Mouse (Mus musculus) MEL (cell line): ENCODE results near the gene Rps15. TPM values are rescaled to one million over a fixed set of nuclear protein-coding genes. Genes with fewer than 3 reads are reported as not detected.

ENCODE experiments used
- DNase-seq: peaks from one replicate; pipeline ENCODE4 v3.0.0; 2011; ENCODE audit warnings: low read depth, low spot score
- H3K27ac ChIP-seq: 2 replicates; pipeline ENCODE4 v1.5.1; 2012; ENCODE audit warnings: low read depth, mild to moderate bottlenecking, control low read depth, low read length, moderate library complexity; ENCODE audit not compliant: control insufficient read depth
- H3K27me3 ChIP-seq, 2 experiments: fragments of 150-350 bp in 1 of 2; sonication (generic) in 1 of 2; 2 replicates each; pipeline ENCODE4 v1.6.1; 2012; ENCODE audit warnings: low read length in 2 of 2, mild to moderate bottlenecking in 2 of 2, improper control_type of control experiment in 1 of 2, moderate library complexity in 1 of 2; ENCODE audit not compliant: insufficient read depth in 2 of 2, control insufficient read depth in 1 of 2
- H3K36me3 ChIP-seq, 2 experiments: 2 replicates each; pipeline ENCODE4 v1.6.1; 2012 to 2014; ENCODE audit warnings: low read length in 2 of 2, improper control_type of control experiment in 1 of 2, inconsistent platforms in 1 of 2, mild to moderate bottlenecking in 1 of 2; ENCODE audit not compliant: insufficient read depth in 2 of 2, control insufficient read depth in 1 of 2
- H3K4me1 ChIP-seq, 2 experiments: fragments of 150-350 bp in 1 of 2; sonication (generic) in 1 of 2; 2 replicates each; pipeline ENCODE4 v1.6.1; 2012; ENCODE audit warnings: low read length in 2 of 2, improper control_type of control experiment in 1 of 2, mild to moderate bottlenecking in 1 of 2; ENCODE audit not compliant: insufficient read depth in 2 of 2, control insufficient read depth in 1 of 2
- H3K4me3 ChIP-seq, 2 experiments: fragments of 150-350 bp in 1 of 2; sonication (generic) in 1 of 2; 2 replicates each; pipeline ENCODE4 v1.5.1; 2012; ENCODE audit warnings: low read depth in 2 of 2, low read length in 2 of 2, mild to moderate bottlenecking in 2 of 2, moderate library complexity in 2 of 2, control low read depth in 1 of 2, improper control_type of control experiment in 1 of 2; ENCODE audit not compliant: control insufficient read depth in 1 of 2, insufficient read depth in 1 of 2
- H3K79me2 ChIP-seq: 2 replicates; pipeline ENCODE4 v1.6.1; 2012; ENCODE audit warnings: mild to moderate bottlenecking, low read length, moderate library complexity; ENCODE audit not compliant: control insufficient read depth, poor library complexity, insufficient read depth
- H3K9ac ChIP-seq: 2 replicates; pipeline ENCODE4 v1.6.1; 2012; ENCODE audit warnings: low read depth, mild to moderate bottlenecking, control low read depth, low read length, moderate library complexity; ENCODE audit not compliant: control insufficient read depth, poor library complexity, severe bottlenecking
- H3K9me3 ChIP-seq: fragments of 150-350 bp; sonication (generic); replicated peaks from 2 replicates; pipeline ENCODE4 v1.6.1; 2012; ENCODE audit warnings: mild to moderate bottlenecking, low read length, improper control_type of control experiment, moderate library complexity; ENCODE audit not compliant: insufficient read depth
- E2F4 ChIP-seq: IDR thresholded peaks from 2 replicates; pipeline ENCODE4 v1.6.1; 2011; ENCODE audit warnings: low read depth, low read length, improper control_type of control experiment, borderline replicate concordance
- GABPA ChIP-seq: IDR thresholded peaks from 2 replicates; pipeline ENCODE4 v1.6.1; 2012; ENCODE audit warnings: low read depth, mild to moderate bottlenecking, inconsistent platforms, low read length, improper control_type of control experiment, moderate library complexity
- GATA1 ChIP-seq: IDR thresholded peaks from 2 replicates; pipeline ENCODE4 v1.6.1; 2011; ENCODE audit warnings: low read depth, low read length, improper control_type of control experiment
- HCFC1 ChIP-seq: IDR thresholded peaks from 2 replicates; pipeline ENCODE4 v1.6.1; 2012; ENCODE audit warnings: low read depth, mild to moderate bottlenecking, inconsistent platforms, low read length, improper control_type of control experiment, moderate library complexity
- MEF2A ChIP-seq: IDR thresholded peaks from 2 replicates; pipeline ENCODE4 v1.6.1; 2014; ENCODE audit warnings: low read depth, mild to moderate bottlenecking, inconsistent platforms, low read length, improper control_type of control experiment; ENCODE audit not compliant: poor library complexity, insufficient replicate concordance, severe bottlenecking; ENCODE audit errors: extremely low read depth
- NELFE ChIP-seq: IDR thresholded peaks from 2 replicates; pipeline ENCODE4 v1.6.1; 2011; ENCODE audit warnings: low read depth, low read length, improper control_type of control experiment
- NRF1 ChIP-seq: IDR thresholded peaks from 2 replicates; pipeline ENCODE4 v1.6.1; 2014; ENCODE audit warnings: low read depth, mild to moderate bottlenecking, inconsistent platforms, low read length, improper control_type of control experiment, moderate library complexity; ENCODE audit not compliant: poor library complexity, insufficient read depth, severe bottlenecking
- POLR2AphosphoS2 ChIP-seq: IDR thresholded peaks from 2 replicates; pipeline ENCODE4 v1.6.1; 2011; ENCODE audit warnings: low read length, improper control_type of control experiment
- TAL1 ChIP-seq: IDR thresholded peaks from 2 replicates; pipeline ENCODE4 v1.6.1; 2012; ENCODE audit warnings: mild to moderate bottlenecking, inconsistent platforms, low read length, moderate library complexity, mixed read lengths
- ZC3H11A ChIP-seq: IDR thresholded peaks from 2 replicates; pipeline ENCODE4 v1.6.1; 2012; ENCODE audit warnings: low read depth, mild to moderate bottlenecking, inconsistent platforms, low read length, improper control_type of control experiment
- polyA plus RNA-seq, 2 experiments: library from polyadenylated mRNA; stranded (reverse) in 1 of 2; unstranded in 1 of 2; fragments of >175 nt in 1 of 2; fragments of >200 nt in 1 of 2; gene quantifications; 2 replicates each; pipeline versions ENCODE4 v1.2.1 to v1.2.4; 2012; ENCODE audit warnings: low replicate concordance in 2 of 2, low read depth in 1 of 2; ENCODE audit not compliant: insufficient read length in 2 of 2, insufficient read depth in 1 of 2, missing spikeins in 1 of 2
- total RNA-seq: library from RNA; depleted of rRNA; stranded (reverse); fragments of 300-350 nt; gene quantifications from 2 replicates; pipeline ENCODE4 v1.2.3, GENCODE M21; 2012

Rps15 gene
- total and polyA plus RNA-seq, 3 experiments: 1,331 to 4,320 (median 3,905) TPM

DNA sequence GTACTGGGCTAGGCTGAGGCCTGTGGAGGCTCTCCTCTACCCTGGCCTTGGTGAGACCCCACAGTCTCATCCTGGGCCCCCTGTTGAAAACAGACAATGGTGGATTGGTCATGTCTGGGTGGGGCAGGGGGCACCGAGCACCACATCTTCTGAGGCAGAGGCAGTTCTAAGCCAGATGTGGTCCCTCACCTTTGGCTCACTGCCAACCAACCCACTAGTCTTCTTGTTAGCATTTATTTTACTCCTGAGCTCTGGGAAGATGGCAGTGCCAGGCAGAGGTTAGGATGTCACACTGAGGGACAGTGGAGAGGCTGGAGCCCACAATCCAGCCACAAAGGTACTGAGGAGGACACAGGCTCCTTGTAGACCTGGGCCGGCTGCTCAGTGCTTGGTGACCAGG lies 34.3 kb upstream of the Rps15 start:
- TF ChIP-seq GABPA: no peak
- no peak for TF ChIP-seq GATA1
- no peak for TF ChIP-seq MEF2A
- no peak for TF ChIP-seq NRF1
- TF ChIP-seq, all 39 proteins: peak for 0

GRCm38 (mm10) chr10:80258752-80259462 lies 33.3 kb upstream of the Rps15 start:
- no peak for DNase-seq
- no peaks in the 10 kb centered on the region for H3K9me3 ChIP-seq
- no peak overlapping the region for H3K9ac ChIP-seq
- H3K27ac ChIP-seq: no peak overlapping the region
- no peaks in the 10 kb centered on the region; the same call in 1 of the 2 replicates for H3K79me2 ChIP-seq
- TF ChIP-seq NELFE: no peak
- TF ChIP-seq, all 39 proteins: peak for 0
- no peaks in the 10 kb centered on the region for H3K27me3 ChIP-seq
- H3K4me1 ChIP-seq: peaks cover 0 to 11% of the 10 kb centered on the region in 2 experiments; a peak in 2 of 4 replicates
- no peak overlapping the region for H3K4me3 ChIP-seq
- H3K36me3 ChIP-seq: no peaks in the 10 kb centered on the region; a peak in 1 of 4 replicates

More for the DNA sequence above, 34.3 kb upstream of the Rps15 start:
- Histone ChIP-seq H3K4me3 (no peak overlapping the region), H3K27me3 (no peaks in the 10 kb centered on the region), H3K79me2 (no peaks in the 10 kb centered on the region; the same call in 1 of the 2 replicates), H3K9ac (no peak overlapping the region), H3K4me1 (peaks cover 0 to 9% of the 10 kb centered on the region in 2 experiments; a peak in 2 of 4 replicates), H3K27ac (no peak overlapping the region), H3K9me3 (no peaks in the 10 kb centered on the region), H3K36me3 (no peaks in the 10 kb centered on the region; a peak in 1 of 4 replicates)
- no peak for DNase-seq

DNA sequence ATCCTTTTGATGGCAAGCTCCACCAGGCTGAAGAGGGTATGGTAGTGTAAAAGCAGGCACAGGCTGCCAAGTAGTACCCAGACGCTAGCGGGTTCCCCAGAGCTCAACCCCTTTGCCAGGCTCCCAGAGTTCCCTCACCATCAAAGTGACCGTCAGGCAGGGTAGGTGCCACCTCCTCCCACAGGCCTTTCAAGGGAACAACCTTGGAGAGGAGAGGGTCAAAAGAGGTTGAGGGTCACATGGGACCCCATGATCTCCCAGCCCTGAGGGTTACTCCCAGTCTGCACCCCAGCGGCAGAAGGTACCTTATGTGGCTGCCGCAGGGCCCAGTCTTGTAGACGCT lies 32.8 kb upstream of the Rps15 start:
- Histone ChIP-seq H3K9ac (no peak overlapping the region), H3K27me3 (no peaks in the 10 kb centered on the region), H3K36me3 (peaks cover 0 to 3% of the 10 kb centered on the region in 2 experiments; a peak in 2 of 4 replicates), H3K4me1 (peaks cover 3 to 13% of the 10 kb centered on the region in 2 experiments; a peak in 3 of 4 replicates), H3K4me3 (no peak overlapping the region), H3K79me2 (no peaks in the 10 kb centered on the region; the same call in 1 of the 2 replicates), H3K9me3 (no peaks in the 10 kb centered on the region), H3K27ac (no peak overlapping the region)
- DNase-seq: no peak
- TF ChIP-seq TAL1 (no peak), POLR2AphosphoS2 (no peak), E2F4 (no peak), HCFC1 (no peak), GABPA (no peak), ZC3H11A (no peak)
